Mouse (Mus musculus) cortical plate, adult 2 months (tissue): ENCODE results near the gene Slc35c1. TPM values are rescaled to one million over a fixed set of nuclear protein-coding genes. Genes with fewer than 3 reads are reported as not detected.

ENCODE experiments used
- H3K27ac ChIP-seq: fragments of 200-500 bp; 2 replicates; pipeline ENCODE4 v1.5.1; 2012; ENCODE audit warnings: low read length, control low read depth, inconsistent platforms; ENCODE audit not compliant: insufficient read depth
- H3K4me1 ChIP-seq: fragments of 200-500 bp; 2 replicates; pipeline ENCODE4 v1.6.1; 2011; ENCODE audit warnings: low read length; ENCODE audit not compliant: control insufficient read depth, insufficient read depth
- H3K4me3 ChIP-seq: fragments of 200-500 bp; 2 replicates; pipeline ENCODE4 v1.5.1; 2011; ENCODE audit warnings: mild to moderate bottlenecking, low read length, control low read depth; ENCODE audit not compliant: insufficient read depth
- CTCF ChIP-seq: fragments of 200-500 bp; IDR thresholded peaks from 2 replicates; pipeline ENCODE4 v1.5.1; 2011; ENCODE audit warnings: mild to moderate bottlenecking, control low read depth, low read length; ENCODE audit not compliant: insufficient read depth; ENCODE audit errors: extremely low read depth
- POLR2A ChIP-seq: fragments of 200-500 bp; IDR thresholded peaks from 2 replicates; pipeline ENCODE4 v1.6.1; 2011; ENCODE audit warnings: mild to moderate bottlenecking, low read length, control low read depth; ENCODE audit not compliant: insufficient read depth; ENCODE audit errors: extremely low read depth
- polyA plus RNA-seq: library from polyadenylated mRNA; depleted of rRNA; stranded (reverse); fragments of >200 nt; gene quantifications from 2 replicates; pipeline ENCODE4 v1.2.3, GENCODE M21; 2012

Slc35c1 gene
- polyA plus RNA-seq, 1 experiment, result 14.2 TPM

DNA sequence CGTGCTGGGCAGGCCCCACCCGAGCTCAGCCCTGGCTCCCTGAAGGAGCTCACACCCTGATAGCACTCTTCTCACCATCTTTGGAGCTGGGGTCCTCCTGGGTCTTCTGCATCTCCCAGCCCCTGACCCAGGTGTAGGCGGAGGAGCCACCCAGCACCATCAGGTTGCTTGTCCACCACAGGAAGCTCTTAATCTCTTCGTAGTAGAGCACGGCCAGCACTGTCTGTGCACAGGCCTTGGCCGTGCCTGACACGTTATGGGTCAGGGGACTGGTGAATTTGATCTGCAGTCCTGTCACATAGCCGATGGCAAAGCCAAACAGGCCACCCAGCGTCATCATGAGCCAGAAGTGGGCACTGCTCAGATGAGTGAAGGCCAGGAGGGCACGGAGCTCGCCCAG is 6.2 kb downstream of the Slc35c1 start:
- peaks cover 11% of the 10 kb centered on the region for H3K4me1 ChIP-seq
- no peak for TF ChIP-seq POLR2A
- TF ChIP-seq CTCF, result no peak
- H3K27ac ChIP-seq, result no peak overlapping the region
- no peak overlapping the region for H3K4me3 ChIP-seq

DNA sequence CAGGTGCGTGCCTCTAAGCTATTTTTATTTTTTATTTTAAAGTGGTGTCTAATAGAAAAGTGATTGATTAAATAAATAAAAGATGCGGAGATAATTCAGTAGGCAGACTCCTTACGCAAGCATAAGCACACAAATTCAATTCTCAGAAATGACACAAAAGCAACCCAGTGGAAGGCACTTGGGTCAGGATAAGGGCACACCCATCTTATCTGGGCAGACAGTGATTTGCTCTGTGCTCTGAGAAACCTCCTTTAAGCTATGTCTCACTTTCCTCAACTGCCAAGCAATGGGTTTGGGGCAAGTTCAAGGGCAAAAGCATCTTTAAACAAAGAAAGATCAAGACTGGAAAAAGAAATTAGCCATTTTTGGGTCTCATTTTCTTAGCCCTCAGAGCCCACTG is 9.2 kb downstream of the Slc35c1 start:
- Histone ChIP-seq H3K4me1 (0 out of 2 replicates have a peak, but pooled peaks cover 2% of the 10 kb centered on the region), H3K27ac (no peak overlapping the region), H3K4me3 (no peak overlapping the region)
- TF ChIP-seq CTCF (no peak), POLR2A (no peak)

DNA sequence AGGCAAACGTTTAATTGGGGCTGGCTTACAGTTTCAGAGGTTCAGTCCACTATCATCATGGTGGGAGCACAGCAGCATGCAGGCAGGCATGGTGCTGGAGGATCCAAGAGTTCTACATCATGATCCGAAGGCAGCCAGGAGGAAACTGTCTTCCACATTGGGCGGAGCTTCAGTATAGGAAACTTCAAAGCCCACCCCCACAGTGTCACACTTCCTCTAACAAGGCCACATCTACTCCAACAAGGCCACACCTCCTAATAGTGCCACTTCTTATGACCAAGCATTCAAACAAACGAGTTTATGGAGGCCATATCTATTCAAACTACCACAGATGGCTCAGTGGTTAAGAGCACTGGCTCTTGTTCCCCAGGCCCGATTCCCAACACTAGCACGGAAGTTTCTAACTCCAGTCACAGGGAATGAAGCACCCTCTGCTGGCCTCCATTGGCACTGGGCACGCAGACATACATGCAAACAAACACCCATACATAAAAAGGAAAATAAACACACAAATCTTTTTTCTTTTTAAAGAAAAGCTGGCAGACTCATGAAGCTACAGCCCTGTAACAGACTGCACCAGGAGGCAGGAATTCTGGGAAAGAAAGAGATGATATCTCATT is 13.1 kb downstream of the Slc35c1 start:
- Histone ChIP-seq H3K27ac (no peak overlapping the region), H3K4me3 (no peak overlapping the region), H3K4me1 (peaks cover 6% of the 10 kb centered on the region)
- no peak for TF ChIP-seq POLR2A
- TF ChIP-seq CTCF, result peak; percentile 20; the same call in 1 of the 2 replicates

DNA sequence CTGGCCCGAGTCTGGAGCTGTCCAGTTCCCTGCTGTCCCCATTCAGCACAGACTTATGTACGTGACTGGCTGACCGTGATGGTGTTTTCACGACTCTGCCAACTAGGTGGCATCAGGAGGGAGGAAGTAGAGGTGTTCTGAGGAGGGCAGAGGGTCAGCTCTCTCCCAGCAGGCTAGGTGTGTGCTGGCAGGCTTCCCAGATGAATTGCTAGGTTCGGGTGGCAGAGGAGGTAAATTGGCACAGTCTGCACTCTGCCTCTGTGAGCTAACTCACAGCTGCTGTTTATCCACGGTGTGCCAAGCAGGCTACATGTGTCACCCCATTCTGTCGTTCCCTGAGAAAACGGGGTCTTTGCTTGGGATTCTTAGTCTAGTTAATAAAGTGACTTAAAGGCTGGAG is 13.7 kb downstream of the Slc35c1 start:
- TF ChIP-seq CTCF (no peak), POLR2A (no peak)
- H3K4me3 ChIP-seq, result no peak overlapping the region
- H3K4me1 ChIP-seq, result peaks cover 12% of the 10 kb centered on the region
- no peak overlapping the region for H3K27ac ChIP-seq

DNA sequence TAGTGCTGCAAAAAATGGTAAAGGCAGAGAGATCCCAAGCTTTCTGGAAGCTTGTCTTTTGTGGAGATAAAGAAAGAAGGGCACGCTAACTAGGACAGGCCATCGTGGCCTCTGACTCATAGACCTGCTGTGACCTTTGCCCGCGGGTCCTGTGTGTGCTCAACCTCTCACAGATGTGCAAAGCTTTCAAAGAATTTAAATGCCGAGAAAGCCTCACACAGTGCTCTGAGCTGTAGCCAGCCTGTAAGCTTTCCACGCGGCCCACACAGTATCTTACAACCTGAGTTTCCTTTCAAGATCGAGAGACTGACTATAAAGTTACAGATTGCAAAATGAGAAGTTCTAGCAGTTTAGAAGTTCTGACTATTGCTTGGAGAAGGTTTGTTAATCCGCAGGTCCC is 14.4 kb downstream of the Slc35c1 start:
- H3K27ac ChIP-seq, result no peak overlapping the region
- TF ChIP-seq CTCF (no peak), POLR2A (no peak)

DNA sequence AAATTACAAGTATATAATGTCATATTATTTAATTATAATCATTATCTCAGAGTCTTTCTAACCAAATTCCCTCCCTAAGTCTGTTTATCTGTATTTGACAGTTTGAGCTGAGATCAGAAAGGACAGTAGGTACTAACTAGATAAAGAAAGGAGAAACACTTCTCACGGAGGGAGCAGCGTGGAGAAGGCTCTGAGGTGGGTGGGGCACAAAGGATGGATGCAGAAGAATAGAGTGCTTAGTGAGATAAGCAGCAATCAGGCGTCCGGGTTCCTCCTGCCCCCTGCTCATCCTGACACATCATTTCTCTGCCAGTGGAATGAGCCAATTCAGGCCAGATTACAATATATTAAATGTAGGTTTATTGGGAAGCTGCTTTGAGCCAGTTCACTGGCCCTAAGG is 16.0 kb downstream of the Slc35c1 start:
- Histone ChIP-seq H3K4me3 (no peak overlapping the region), H3K4me1 (peaks cover 13% of the 10 kb centered on the region), H3K27ac (no peak overlapping the region)
- TF ChIP-seq POLR2A, result no peak
- TF ChIP-seq CTCF, result no peak

More for the DNA sequence above, 14.4 kb downstream of the Slc35c1 start:
- Histone ChIP-seq H3K4me1 (peaks cover 13% of the 10 kb centered on the region), H3K4me3 (no peak overlapping the region)

DNA sequence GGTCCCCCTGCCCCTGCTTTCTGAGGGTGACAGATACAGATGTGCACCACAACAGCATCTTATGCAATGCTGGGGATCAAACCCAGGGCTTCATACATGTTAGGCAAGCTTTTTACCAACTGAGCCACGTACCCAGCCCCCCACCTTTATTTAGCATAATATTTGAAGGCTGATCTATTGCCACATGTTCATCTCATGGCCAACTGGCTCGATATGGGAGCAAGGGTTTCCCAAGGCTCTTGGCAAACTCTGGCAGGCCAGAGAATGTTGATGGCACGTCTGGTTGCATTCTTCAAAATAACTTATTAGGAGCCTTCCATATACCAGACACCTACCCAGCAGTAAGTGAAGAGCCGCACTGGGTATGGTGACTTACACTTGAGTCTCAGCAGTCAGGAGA is 17.0 kb downstream of the Slc35c1 start:
- Histone ChIP-seq H3K4me3 (no peak overlapping the region), H3K4me1 (peaks cover 15% of the 10 kb centered on the region), H3K27ac (no peak overlapping the region)
- TF ChIP-seq POLR2A (no peak), CTCF (no peak)

DNA sequence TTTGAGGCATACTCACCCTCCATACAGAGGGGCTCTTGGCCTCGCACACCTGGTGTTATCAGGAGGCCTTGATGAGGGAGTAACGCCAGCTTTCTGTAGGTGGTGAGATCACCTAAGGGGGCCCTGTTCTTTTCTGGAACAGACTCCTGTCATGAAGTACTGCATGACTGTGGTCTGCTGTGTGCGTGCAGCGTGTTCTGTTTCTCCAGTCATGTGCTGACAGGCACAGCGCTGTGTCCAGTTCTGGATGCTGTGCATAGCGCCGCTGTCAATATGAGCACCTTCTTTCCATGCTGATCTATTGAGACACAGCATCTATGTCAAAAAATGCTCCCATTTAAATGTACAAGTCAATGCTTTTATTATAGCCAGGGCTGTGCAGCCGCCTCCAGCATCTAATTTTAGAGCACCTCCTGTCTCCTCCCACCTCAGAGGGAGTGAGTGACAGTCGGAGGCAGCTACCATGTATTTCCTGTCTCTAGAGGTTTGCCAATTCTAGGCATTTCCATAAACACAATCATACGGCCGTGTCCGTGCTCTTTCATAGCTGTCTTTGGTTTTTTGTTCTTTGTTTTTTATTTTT is 17.8 kb downstream of the Slc35c1 start:
- peaks cover 18% of the 10 kb centered on the region for H3K4me1 ChIP-seq
- no peak overlapping the region for H3K4me3 ChIP-seq
- peak overlapping the region; percentile 87 for H3K27ac ChIP-seq
- TF ChIP-seq CTCF (no peak), POLR2A (0 out of 2 replicates have a peak, but pooled peaks have one; percentile 7)

DNA sequence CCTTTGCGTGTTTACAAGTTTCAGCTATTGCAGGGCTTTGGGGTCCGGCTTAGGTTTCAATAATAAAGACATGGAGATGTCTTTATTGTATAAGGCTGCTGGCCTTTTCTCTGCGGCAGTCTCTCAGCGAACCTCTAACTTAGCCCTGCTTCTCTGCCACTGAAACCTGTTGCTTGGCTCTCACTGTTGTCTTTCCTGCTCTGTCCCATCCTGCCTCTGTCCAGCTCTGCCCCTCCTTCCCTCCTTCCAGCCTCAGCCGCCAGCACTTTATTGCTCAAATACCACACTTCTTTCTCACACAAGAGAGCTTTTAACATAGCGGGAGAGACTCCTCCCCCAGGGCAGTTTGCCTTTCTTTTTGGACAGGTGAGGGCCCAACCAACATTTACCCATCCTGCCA is 19.9 kb downstream of the Slc35c1 start:
- Histone ChIP-seq H3K4me3 (no peak overlapping the region), H3K27ac (no peak overlapping the region), H3K4me1 (peaks cover 14% of the 10 kb centered on the region)
- TF ChIP-seq POLR2A (no peak), CTCF (no peak)

DNA sequence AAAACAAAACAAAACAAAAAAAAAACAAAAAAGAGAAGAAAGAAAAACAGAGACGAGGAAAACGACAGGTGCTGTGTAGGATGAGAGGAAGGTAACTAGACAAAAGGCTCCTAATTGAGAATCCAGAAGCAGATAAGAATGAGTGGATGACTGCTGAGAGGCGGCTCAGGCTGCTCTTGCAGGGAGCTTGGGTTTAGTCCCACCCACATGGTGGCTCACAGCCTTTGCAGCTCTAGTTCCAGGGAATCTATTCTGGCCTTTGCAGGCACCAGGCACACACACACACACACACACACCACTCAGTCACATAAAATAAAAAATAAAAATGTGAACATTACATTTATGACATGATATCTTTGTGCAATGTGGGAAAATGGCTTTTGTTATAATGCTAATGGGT is 21.8 kb downstream of the Slc35c1 start:
- no peak overlapping the region for H3K4me3 ChIP-seq
- no peak overlapping the region for H3K27ac ChIP-seq
- TF ChIP-seq POLR2A, result 0 out of 2 replicates have a peak, but pooled peaks have one; percentile 16
- no peak for TF ChIP-seq CTCF
- peaks cover 19% of the 10 kb centered on the region for H3K4me1 ChIP-seq
